Mouse (Mus musculus) heart, embryonic 12.5 days (tissue): ENCODE measurements around the gene Gimap3. TPM values are rescaled to one million over a fixed set of nuclear protein-coding genes. Genes with fewer than 3 reads are reported as not detected.

Source experiments
- ATAC-seq: fragments of 200-750 bp; cut with Nextera tagmentation; 2 replicates; pipeline ENCODE4 v1.8.0; 2017; ENCODE audit warnings: moderate TSS enrichment, moderate library complexity; ENCODE audit not compliant: insufficient number of reproducible peaks, low FRiP score
- H3K27ac ChIP-seq: fragments of 300-500 bp; sonication (generic); 2 replicates; pipeline ENCODE4 v1.5.1; 2016; ENCODE audit warnings: mild to moderate bottlenecking, moderate library complexity; ENCODE audit not compliant: poor library complexity, severe bottlenecking
- H3K27me3 ChIP-seq: fragments of 300-500 bp; sonication (generic); replicated peaks from 2 replicates; pipeline ENCODE4 v1.6.1; 2016; ENCODE audit warnings: mild to moderate bottlenecking, moderate library complexity
- H3K36me3 ChIP-seq: fragments of 300-500 bp; sonication (generic); 2 replicates; pipeline ENCODE4 v1.6.1; 2016; ENCODE audit warnings: mild to moderate bottlenecking, moderate library complexity
- H3K4me1 ChIP-seq: fragments of 300-500 bp; sonication (generic); replicated peaks from 2 replicates; pipeline ENCODE4 v1.6.1; 2016; ENCODE audit warnings: mild to moderate bottlenecking
- H3K4me2 ChIP-seq: fragments of 300-500 bp; sonication (generic); 2 replicates; pipeline ENCODE4 v1.6.1; 2016; ENCODE audit warnings: mild to moderate bottlenecking, moderate library complexity
- H3K4me3 ChIP-seq: fragments of 300-500 bp; sonication (generic); 2 replicates; pipeline ENCODE4 v1.5.1; 2016; ENCODE audit warnings: mild to moderate bottlenecking
- H3K9ac ChIP-seq: fragments of 300-500 bp; sonication (generic); 2 replicates; pipeline ENCODE4 v1.6.1; 2016; ENCODE audit warnings: mild to moderate bottlenecking, moderate library complexity
- H3K9me3 ChIP-seq: fragments of 300-500 bp; sonication (generic); replicated peaks from 2 replicates; pipeline ENCODE4 v1.6.1; 2016; ENCODE audit warnings: mild to moderate bottlenecking, moderate library complexity
- WGBS: fragments of 180-500 bp; shearing (Covaris S2); methylation state at CpG from one replicate; pipeline ENCODE4 v1.1.7; 2016; 5-methylcytosine and 5-hydroxymethylcytosine counted together
- polyA plus RNA-seq: library from polyadenylated mRNA; unstranded; fragments of >200 nt; fragmentation: Nextera tagmentation; extraction: Ambion mirVana; gene quantifications from 2 replicates; pipeline ENCODE4 v1.2.1, GENCODE M21; 2016

Gene Gimap3
- polyA plus RNA-seq, 1 experiment from 2014 or later = not detected

DNA sequence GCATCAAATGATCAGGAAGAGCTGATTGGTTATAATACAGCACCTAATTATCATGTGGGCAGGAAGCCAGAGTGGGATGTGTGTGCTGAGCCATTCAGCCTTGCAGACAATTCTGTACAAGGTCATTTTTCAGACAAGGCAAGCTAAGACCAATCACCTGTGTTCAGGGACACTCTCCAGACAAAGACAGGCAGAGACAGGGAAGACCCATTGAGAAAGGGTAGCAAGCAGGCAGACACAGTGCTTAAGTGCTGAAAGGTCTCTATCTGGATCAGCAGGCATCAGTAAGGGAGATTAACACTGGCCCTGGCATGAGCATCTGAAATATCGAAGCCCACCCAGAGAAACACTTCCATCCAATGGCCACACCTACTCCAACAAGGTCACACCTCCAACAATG lies 13.8 kb upstream of the Gimap3 start:
- H3K4me1 ChIP-seq = no peaks in the 10 kb centered on the region
- H3K27ac ChIP-seq = no peak overlapping the region
- H3K27me3 ChIP-seq = no peaks in the 10 kb centered on the region
- no peak for ATAC-seq
- no peak overlapping the region for H3K4me2 ChIP-seq
- no peaks in the 10 kb centered on the region; the same call in 1 of the 2 replicates for H3K9me3 ChIP-seq
- no peak overlapping the region for H3K9ac ChIP-seq
- 72% methylated on average over 1 of the region's 1 CpGs for WGBS
- H3K36me3 ChIP-seq = no peaks in the 10 kb centered on the region
- H3K4me3 ChIP-seq = no peak overlapping the region

DNA sequence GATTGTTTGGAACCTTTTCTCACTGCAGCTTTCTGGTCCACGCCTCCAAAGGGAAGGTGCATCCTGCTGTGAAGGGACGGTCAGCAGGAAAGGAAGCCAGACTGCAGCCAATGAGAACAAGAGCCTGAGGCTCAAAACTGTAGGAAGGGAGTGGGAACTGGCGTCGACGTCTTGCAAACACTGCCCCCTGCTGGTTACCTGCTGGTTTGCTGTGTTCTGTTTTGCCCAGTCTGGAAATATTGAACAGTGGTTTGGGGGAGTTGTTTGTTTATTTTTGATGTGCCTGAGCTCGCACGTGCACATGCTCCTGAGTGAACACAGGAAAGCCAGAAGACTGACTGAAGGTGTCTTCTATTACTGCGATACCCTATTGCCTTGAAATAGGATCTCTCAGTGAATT lies 1.4 kb upstream of the Gimap3 start:
- no peak for ATAC-seq

DNA sequence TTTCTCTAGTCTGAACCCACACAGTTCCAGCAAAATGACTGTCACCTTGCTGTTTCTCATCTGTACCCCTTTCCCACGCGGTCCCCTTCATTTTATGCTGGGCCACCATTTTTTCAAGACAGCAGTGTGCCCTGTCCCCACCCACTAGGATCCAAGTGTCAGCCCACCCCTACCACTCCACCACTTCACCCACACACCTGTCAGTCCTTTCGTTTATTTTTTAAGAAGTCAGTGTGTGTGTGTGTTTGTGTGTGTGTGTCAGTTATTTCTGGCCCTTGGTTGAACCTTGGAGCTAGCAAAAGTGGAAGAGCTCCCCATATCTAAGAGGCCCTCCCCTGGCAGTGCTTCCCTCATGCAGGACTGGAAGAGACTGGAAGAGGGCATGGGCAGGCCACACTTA lies 1.7 kb downstream of the Gimap3 start:
- ATAC-seq = no peak
- 82% methylated on average over 3 of the region's 3 CpGs for WGBS
- no peaks in the 10 kb centered on the region for H3K36me3 ChIP-seq
- H3K9me3 ChIP-seq = peaks cover 6% of the 10 kb centered on the region
- H3K4me2 ChIP-seq = no peak overlapping the region
- H3K27ac ChIP-seq = no peak overlapping the region
- no peak overlapping the region for H3K4me3 ChIP-seq
- no peaks in the 10 kb centered on the region for H3K27me3 ChIP-seq
- no peaks in the 10 kb centered on the region for H3K4me1 ChIP-seq
- H3K9ac ChIP-seq = no peak overlapping the region

More for the DNA sequence above, 1.4 kb upstream of the Gimap3 start:
- WGBS = 8% methylated on average over 8 of the region's 8 CpGs
- no peak overlapping the region for H3K4me2 ChIP-seq
- H3K36me3 ChIP-seq = no peaks in the 10 kb centered on the region
- no peak overlapping the region for H3K9ac ChIP-seq
- no peaks in the 10 kb centered on the region for H3K27me3 ChIP-seq
- H3K9me3 ChIP-seq = no peaks in the 10 kb centered on the region
- H3K4me1 ChIP-seq = no peaks in the 10 kb centered on the region
- H3K4me3 ChIP-seq = no peak overlapping the region
- H3K27ac ChIP-seq = no peak overlapping the region

DNA sequence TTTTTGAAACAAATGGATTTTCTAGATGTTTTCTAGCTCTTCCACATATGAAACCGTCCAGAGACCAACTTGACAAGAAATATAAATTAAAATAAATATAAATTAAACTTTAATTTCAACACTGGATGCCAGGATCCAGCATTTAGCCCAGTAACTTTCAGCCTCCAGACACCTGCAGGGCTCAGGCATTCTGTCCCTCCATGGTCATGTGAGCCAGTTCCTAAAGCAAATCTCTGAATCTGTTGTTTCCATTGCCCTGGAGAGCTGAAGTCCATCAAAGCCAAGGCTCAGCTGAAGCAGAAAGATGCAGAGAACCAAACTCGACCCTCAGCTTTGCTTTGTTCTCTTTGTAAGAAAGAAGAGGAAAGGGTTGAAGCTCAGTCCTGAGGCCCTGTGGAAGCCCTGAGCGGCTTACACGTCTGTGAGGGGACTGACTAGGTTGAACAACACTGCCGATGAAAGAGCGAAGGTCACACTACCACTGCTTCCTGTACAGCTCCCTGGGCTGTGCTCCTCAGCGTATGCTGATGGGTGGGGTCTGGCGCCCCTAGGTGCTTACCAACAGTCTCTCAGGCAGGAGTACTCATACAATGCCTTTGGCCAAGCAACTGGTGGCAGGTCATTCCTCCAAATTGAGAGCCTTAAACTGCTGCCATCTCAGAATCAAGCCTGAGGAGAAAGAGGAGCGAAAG lies 2.3 kb downstream of the Gimap3 start:
- H3K9me3 ChIP-seq = peaks cover 6% of the 10 kb centered on the region
- H3K4me1 ChIP-seq = no peaks in the 10 kb centered on the region
- no peak for ATAC-seq
- no peaks in the 10 kb centered on the region for H3K27me3 ChIP-seq
- H3K4me3 ChIP-seq = no peak overlapping the region
- H3K36me3 ChIP-seq = no peaks in the 10 kb centered on the region
- 72% methylated on average over 9 of the region's 9 CpGs for WGBS
- H3K27ac ChIP-seq = no peak overlapping the region
- no peak overlapping the region for H3K9ac ChIP-seq
- no peak overlapping the region for H3K4me2 ChIP-seq

DNA sequence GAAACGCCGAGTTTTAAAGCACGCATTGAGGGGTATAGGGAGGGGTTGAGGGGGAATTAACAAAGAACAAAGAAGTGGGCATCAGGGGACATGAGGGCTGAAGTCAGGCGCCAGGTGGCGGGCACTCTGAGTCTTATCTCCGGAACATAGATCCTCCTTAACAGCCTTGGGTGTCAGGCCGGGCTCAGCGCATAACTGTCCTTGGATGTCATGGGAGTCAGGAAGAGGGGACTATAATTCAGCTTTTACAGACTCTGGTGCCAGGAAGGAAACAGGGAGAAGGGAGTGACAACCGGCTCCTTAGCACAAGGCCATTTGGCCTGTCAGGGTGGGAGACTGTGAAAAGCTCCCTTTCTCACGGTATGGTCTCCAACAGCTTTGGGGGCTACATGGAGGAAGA lies 6.2 kb downstream of the Gimap3 start:
- H3K36me3 ChIP-seq = no peaks in the 10 kb centered on the region
- H3K4me2 ChIP-seq = no peak overlapping the region
- WGBS = 90% methylated on average over 10 of the region's 10 CpGs
- H3K4me1 ChIP-seq = no peaks in the 10 kb centered on the region
- no peak overlapping the region for H3K9ac ChIP-seq
- no peaks in the 10 kb centered on the region for H3K27me3 ChIP-seq
- no peak overlapping the region for H3K27ac ChIP-seq
- H3K4me3 ChIP-seq = no peak overlapping the region
- peaks cover 6% of the 10 kb centered on the region for H3K9me3 ChIP-seq
- no peak for ATAC-seq

DNA sequence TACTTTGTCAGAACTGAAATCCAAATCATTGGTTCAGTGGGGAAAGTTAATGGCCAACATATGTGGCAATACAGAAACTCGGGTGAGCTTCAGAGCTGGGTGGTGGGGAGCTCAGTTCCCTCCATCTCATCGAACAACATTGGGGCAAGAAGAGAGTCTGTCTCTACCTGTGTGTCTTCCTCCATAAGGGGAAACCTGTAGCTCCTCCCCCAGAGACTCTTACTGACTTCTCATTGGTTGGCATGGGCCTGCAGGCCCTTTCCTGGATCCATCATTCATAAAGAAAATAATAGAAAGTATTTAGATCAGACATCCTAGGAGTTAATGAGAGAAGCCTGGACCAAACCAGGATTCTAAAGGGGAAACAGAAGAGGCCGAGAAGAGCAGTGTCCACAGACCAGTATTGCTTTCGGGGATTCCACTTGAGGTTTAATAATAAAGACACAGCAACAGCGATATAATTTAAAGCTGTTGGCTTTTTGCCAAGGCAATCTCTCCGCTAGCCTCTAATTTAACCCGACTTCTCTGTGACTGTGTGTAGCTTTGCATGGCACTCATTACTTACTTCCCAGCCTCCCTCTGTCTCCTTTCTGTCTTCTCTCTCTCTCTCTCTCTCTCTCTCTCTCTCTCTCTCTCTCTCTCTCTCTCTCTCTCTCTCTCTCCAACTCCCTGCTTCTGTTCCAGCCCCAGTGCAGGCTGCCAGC lies 6.9 kb downstream of the Gimap3 start:
- Histone ChIP-seq H3K4me1 (no peaks in the 10 kb centered on the region), H3K9me3 (peaks cover 6% of the 10 kb centered on the region)
- WGBS = 88% methylated on average over 7 of the region's 7 CpGs

DNA sequence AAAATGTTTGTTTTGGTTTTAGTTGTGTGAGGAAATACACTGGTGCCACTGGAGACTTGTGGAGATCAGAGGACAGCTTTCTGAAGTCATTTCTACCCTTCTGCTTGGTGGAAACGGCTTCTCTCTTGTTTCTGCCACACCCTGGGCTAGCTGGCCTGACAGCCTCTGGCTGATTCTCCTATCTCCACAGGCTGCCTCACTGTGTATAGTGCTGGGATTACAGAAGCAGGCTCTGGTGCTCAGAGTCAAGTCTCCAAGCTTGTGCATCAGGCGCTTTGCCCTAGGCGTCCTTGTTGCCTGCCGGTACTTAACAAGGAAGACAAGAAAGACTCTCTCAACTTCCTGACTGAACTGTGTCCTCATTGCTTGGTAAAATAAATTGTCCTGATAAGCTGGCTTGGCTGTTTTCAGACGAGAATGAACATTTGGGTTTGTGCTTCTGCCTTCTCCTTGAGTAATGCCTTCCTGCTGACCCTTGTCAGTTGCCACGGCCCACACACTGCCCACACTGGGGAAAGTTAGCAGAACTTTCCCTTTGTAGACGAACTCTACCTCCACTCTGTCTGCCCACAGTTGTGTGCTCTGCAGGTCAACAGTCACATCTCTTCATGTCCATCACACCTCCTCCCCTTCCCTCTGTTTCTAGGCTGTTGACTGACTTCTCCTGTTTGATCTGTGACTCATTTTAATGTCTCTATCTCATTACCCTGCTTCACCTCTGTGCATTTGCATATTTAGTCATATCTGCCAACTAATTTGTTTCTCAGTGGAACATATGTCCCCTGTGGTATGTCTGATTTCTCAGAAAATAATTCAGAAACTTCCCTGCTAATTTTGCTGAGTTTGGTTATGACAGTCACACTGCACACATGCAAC lies 23.3 kb downstream of the Gimap3 start:
- Histone ChIP-seq H3K9ac (peak overlapping the region; percentile 30; the same call in 1 of the 2 replicates), H3K4me2 (peak overlapping the region; percentile 50), H3K9me3 (no peaks in the 10 kb centered on the region), H3K36me3 (no peaks in the 10 kb centered on the region; the same call in 1 of the 2 replicates), H3K27me3 (peaks cover 22% of the 10 kb centered on the region), H3K27ac (peak overlapping the region; percentile 88; the same call in 1 of the 2 replicates), H3K4me3 (no peak overlapping the region), H3K4me1 (peaks cover 12% of the 10 kb centered on the region)
- WGBS = 49% methylated on average over 7 of the region's 7 CpGs
- ATAC-seq = no peak

More for the DNA sequence above, 6.9 kb downstream of the Gimap3 start:
- Histone ChIP-seq H3K36me3 (no peaks in the 10 kb centered on the region), H3K9ac (no peak overlapping the region), H3K4me3 (no peak overlapping the region), H3K27ac (no peak overlapping the region), H3K27me3 (no peaks in the 10 kb centered on the region), H3K4me2 (no peak overlapping the region)
- ATAC-seq = no peak

DNA sequence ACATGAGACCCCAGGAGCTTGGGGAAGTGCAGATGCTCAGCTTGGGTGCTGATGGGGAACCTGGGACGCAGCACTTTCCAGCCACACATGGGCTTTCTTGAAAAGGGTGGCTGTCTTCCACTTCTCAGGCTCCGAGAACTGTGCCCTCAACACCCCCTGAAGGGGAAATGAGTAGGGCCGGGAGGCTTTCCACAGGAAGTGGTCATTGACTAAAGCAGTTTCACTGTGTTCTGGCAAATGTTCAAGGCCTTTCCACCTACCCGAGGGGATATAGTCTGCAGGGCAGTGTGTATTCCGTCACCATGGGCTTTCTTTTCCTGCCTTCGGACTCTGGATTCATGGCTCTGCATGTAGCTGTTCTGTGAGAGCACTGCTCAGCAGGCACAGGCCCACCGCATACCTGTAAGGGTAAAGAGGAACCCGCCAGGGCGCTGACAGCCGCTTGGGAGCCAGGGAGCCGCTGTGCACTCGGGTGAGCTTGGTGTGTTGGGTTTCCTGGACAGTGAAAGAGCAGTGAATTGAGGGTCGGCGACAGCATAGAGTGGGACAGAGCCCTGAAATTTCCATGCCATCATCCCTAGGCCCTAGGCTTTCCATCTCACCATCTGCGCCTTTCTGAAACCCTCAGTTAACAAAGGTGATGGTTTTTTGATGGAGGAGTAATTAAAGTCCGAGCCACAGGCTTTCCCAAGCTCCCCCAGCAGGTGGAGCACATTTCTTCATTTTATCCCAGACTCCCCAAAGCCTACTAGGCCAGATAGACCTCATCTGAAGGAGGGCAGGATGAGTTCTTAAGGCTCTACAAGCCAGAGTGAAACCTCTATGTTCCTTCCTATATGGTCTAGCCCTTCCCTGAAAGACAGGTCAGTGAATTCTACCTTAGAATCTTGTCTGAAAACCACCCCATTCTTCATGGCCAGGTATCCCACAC lies 24.4 kb downstream of the Gimap3 start, which contains the start of gene Gimap5:
TSS of gene Gimap5 (plus strand) at position 239 of the 931 bp plus-strand sequence.
- peak; percentile 72 for ATAC-seq
- no peaks in the 10 kb centered on the region for H3K36me3 ChIP-seq
- no peaks in the 10 kb centered on the region for H3K9me3 ChIP-seq
- peak within 1 kb of the TSS; percentile 50 for H3K4me2 ChIP-seq
- H3K4me3 ChIP-seq = peak within 1 kb of the TSS; percentile 30
- WGBS = 30% methylated on average over 16 of the region's 16 CpGs
- H3K27me3 ChIP-seq = peaks cover 33% of the 10 kb centered on the region
- peak within 1 kb of the TSS; percentile 48; the same call in 1 of the 2 replicates for H3K9ac ChIP-seq
- peaks cover 21% of the 10 kb centered on the region for H3K4me1 ChIP-seq
- H3K27ac ChIP-seq = peak within 1 kb of the TSS; percentile 88

DNA sequence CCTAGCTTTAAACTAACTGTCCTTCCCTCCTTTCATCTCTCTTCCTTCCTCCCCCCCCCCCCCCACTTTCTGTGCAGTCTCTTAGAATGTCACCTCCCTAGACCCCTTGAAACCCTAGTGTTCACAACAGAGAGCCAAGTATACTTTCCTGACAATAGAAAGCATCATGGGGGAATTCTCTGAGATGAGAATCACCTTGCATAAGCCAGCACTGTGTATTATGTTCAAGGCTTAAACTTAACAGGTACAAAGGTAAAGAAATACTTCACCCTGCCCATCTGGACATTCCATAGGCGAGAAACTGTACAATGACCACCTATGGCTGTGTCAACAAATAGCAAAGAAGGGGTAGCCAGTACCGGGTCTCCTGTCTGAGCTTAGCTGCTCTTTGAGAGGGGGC lies 25.2 kb downstream of the Gimap3 start:
- H3K27me3 ChIP-seq = peaks cover 40% of the 10 kb centered on the region
- H3K27ac ChIP-seq = peak overlapping the region; percentile 88
- no peaks in the 10 kb centered on the region for H3K36me3 ChIP-seq
- no peak overlapping the region for H3K4me3 ChIP-seq
- H3K4me1 ChIP-seq = peaks cover 25% of the 10 kb centered on the region
- 0 out of 2 replicates have a peak overlapping the region, but pooled peaks have one; percentile 50 for H3K4me2 ChIP-seq
- peak; percentile 41 for ATAC-seq
- 48% methylated on average over 2 of the region's 2 CpGs for WGBS
- H3K9me3 ChIP-seq = no peaks in the 10 kb centered on the region
- no peak overlapping the region for H3K9ac ChIP-seq
